Mouse (Mus musculus) forebrain, embryonic 15.5 days (tissue): ENCODE results near the gene Fam83b. TPM values are rescaled to one million over a fixed set of nuclear protein-coding genes. Genes with fewer than 3 reads are reported as not detected.

Experiments
- ATAC-seq: fragments of 200-750 bp; cut with Nextera tagmentation; replicated peaks from 2 replicates; pipeline ENCODE4 v1.8.0; 2017; ENCODE audit warnings: mild to moderate bottlenecking, moderate TSS enrichment, moderate library complexity
- H3K27ac ChIP-seq: fragments of 300-500 bp; sonication (generic); replicated peaks from 2 replicates; pipeline ENCODE4 v1.5.1; 2015; ENCODE audit warnings: mild to moderate bottlenecking, inconsistent platforms
- H3K27me3 ChIP-seq: fragments of 300-500 bp; sonication (generic); 2 replicates; pipeline ENCODE4 v1.6.1; 2015; ENCODE audit warnings: inconsistent platforms
- H3K36me3 ChIP-seq: fragments of 300-500 bp; sonication (generic); 2 replicates; pipeline ENCODE4 v1.6.1; 2015; ENCODE audit warnings: mild to moderate bottlenecking, inconsistent platforms
- H3K4me1 ChIP-seq: fragments of 300-500 bp; sonication (generic); 2 replicates; pipeline ENCODE4 v1.6.1; 2015; ENCODE audit warnings: inconsistent platforms
- H3K4me2 ChIP-seq: fragments of 300-500 bp; sonication (generic); replicated peaks from 2 replicates; pipeline ENCODE4 v1.6.1; 2015; ENCODE audit warnings: mild to moderate bottlenecking, inconsistent platforms
- H3K4me3 ChIP-seq: fragments of 300-500 bp; sonication (generic); 2 replicates; pipeline ENCODE4 v1.5.1; 2015; ENCODE audit warnings: mild to moderate bottlenecking, inconsistent platforms
- H3K9ac ChIP-seq: fragments of 300-500 bp; sonication (generic); replicated peaks from 2 replicates; pipeline ENCODE4 v1.6.1; 2015; ENCODE audit warnings: mild to moderate bottlenecking, inconsistent platforms
- H3K9me3 ChIP-seq: fragments of 300-500 bp; sonication (generic); 2 replicates; pipeline ENCODE4 v1.6.1; 2016; ENCODE audit warnings: inconsistent platforms
- WGBS: fragments of 180-500 bp; shearing (Covaris S2); methylation state at CpG from one replicate; pipeline ENCODE4 v1.1.7; 2015; ENCODE audit warnings: mixed read lengths; 5-methylcytosine and 5-hydroxymethylcytosine counted together
- polyA plus RNA-seq: library from polyadenylated mRNA; unstranded; fragments of >200 nt; fragmentation: Nextera tagmentation; extraction: Ambion mirVana; gene quantifications from 2 replicates; pipeline ENCODE4 v1.2.1, GENCODE M21; 2015

Fam83b gene
- polyA plus RNA-seq, result not detected in 2 replicates

GRCm38 (mm10) chr9:76566515-76567280 is at the start of gene Fam83b:
TSS of gene Fam83b (minus strand) at chr9:76567116.
- Histone ChIP-seq H3K4me3 (peak within 1 kb of the TSS; percentile 49), H3K27ac (no peak within 1 kb of the TSS), H3K4me1 (peaks cover 9% of the 10 kb centered on the region), H3K4me2 (peak within 1 kb of the TSS; percentile 97), H3K9me3 (no peaks in the 10 kb centered on the region), H3K36me3 (no peaks in the 10 kb centered on the region), H3K27me3 (no peaks in the 10 kb centered on the region; the same call in 1 of the 2 replicates), H3K9ac (peak within 1 kb of the TSS; percentile 45)
- WGBS, result 5% methylated on average over 40 of the region's 40 CpGs
- ATAC-seq, result peak; percentile 77

GRCm38 (mm10) chr9:76614165-76614564 is 47.2 kb upstream of the Fam83b start:
- Histone ChIP-seq H3K27me3 (no peaks in the 10 kb centered on the region), H3K4me3 (no peak overlapping the region), H3K9me3 (no peaks in the 10 kb centered on the region), H3K4me1 (no peaks in the 10 kb centered on the region), H3K4me2 (no peak overlapping the region), H3K9ac (no peak overlapping the region), H3K36me3 (no peaks in the 10 kb centered on the region), H3K27ac (no peak overlapping the region)
- ATAC-seq, result no peak
- 76% methylated on average over 4 of the region's 4 CpGs for WGBS

- ATAC-seq, result no peak
- Histone ChIP-seq H3K36me3 (no peaks in the 10 kb centered on the region), H3K4me1 (no peaks in the 10 kb centered on the region), H3K9me3 (no peaks in the 10 kb centered on the region), H3K4me2 (no peak overlapping the region), H3K4me3 (no peak overlapping the region), H3K9ac (no peak overlapping the region), H3K27ac (no peak overlapping the region), H3K27me3 (no peaks in the 10 kb centered on the region)
- WGBS, result 66% methylated on average over 5 of the region's 5 CpGs
Measured at GRCm38 (mm10) chr9:76603744-76604143, 36.8 kb upstream of the Fam83b start.

- Histone ChIP-seq H3K36me3 (no peaks in the 10 kb centered on the region), H3K9me3 (no peaks in the 10 kb centered on the region), H3K27me3 (no peaks in the 10 kb centered on the region), H3K4me2 (no peak overlapping the region), H3K4me1 (no peaks in the 10 kb centered on the region), H3K4me3 (no peak overlapping the region), H3K27ac (no peak overlapping the region), H3K9ac (no peak overlapping the region)
- no peak for ATAC-seq
- WGBS, result 92% methylated on average over 2 of the region's 2 CpGs
Measured at GRCm38 (mm10) chr9:76602874-76603273, 36.0 kb upstream of the Fam83b start.

GRCm38 (mm10) chr9:76597395-76597794 is 30.5 kb upstream of the Fam83b start:
- ATAC-seq, result no peak
- whole genome bisulfite sequencing, result 70% methylated on average over 4 of the region's 4 CpGs

GRCm38 (mm10) chr9:76593841-76594240 is 26.9 kb upstream of the Fam83b start:
- ATAC-seq, result no peak
- Histone ChIP-seq H3K27ac (no peak overlapping the region), H3K27me3 (no peaks in the 10 kb centered on the region), H3K4me2 (no peak overlapping the region), H3K9me3 (no peaks in the 10 kb centered on the region), H3K36me3 (no peaks in the 10 kb centered on the region), H3K4me1 (no peaks in the 10 kb centered on the region), H3K9ac (no peak overlapping the region), H3K4me3 (no peak overlapping the region)
- whole genome bisulfite sequencing, result 66% methylated on average over 2 of the region's 2 CpGs

More at GRCm38 (mm10) chr9:76597395-76597794, 30.5 kb upstream of the Fam83b start:
- no peak overlapping the region for H3K27ac ChIP-seq
- no peaks in the 10 kb centered on the region for H3K36me3 ChIP-seq
- no peaks in the 10 kb centered on the region for H3K27me3 ChIP-seq
- no peak overlapping the region for H3K4me2 ChIP-seq
- no peaks in the 10 kb centered on the region for H3K4me1 ChIP-seq
- no peaks in the 10 kb centered on the region for H3K9me3 ChIP-seq
- no peak overlapping the region for H3K4me3 ChIP-seq
- no peak overlapping the region for H3K9ac ChIP-seq

GRCm38 (mm10) chr9:76583943-76584342 is 17.0 kb upstream of the Fam83b start:
- Histone ChIP-seq H3K27ac (no peak overlapping the region), H3K36me3 (no peaks in the 10 kb centered on the region), H3K4me1 (no peaks in the 10 kb centered on the region), H3K27me3 (no peaks in the 10 kb centered on the region), H3K4me2 (no peak overlapping the region), H3K4me3 (no peak overlapping the region), H3K9ac (no peak overlapping the region), H3K9me3 (no peaks in the 10 kb centered on the region)
- ATAC-seq, result no peak
- 93% methylated on average over 6 of the region's 6 CpGs for WGBS

GRCm38 (mm10) chr9:76581966-76582365 is 15.1 kb upstream of the Fam83b start:
- no peak for ATAC-seq
- no peaks in the 10 kb centered on the region for H3K36me3 ChIP-seq
- no peak overlapping the region for H3K4me2 ChIP-seq
- WGBS, result 89% methylated on average over 5 of the region's 5 CpGs
- H3K9me3 ChIP-seq, result no peaks in the 10 kb centered on the region
- no peaks in the 10 kb centered on the region for H3K4me1 ChIP-seq
- H3K4me3 ChIP-seq, result no peak overlapping the region
- no peak overlapping the region for H3K27ac ChIP-seq
- no peaks in the 10 kb centered on the region for H3K27me3 ChIP-seq
- H3K9ac ChIP-seq, result no peak overlapping the region

- peak overlapping the region; percentile 97 for H3K4me2 ChIP-seq
- H3K4me1 ChIP-seq, result peaks cover 9% of the 10 kb centered on the region
- peak overlapping the region; percentile 49 for H3K4me3 ChIP-seq
- H3K27me3 ChIP-seq, result no peaks in the 10 kb centered on the region; the same call in 1 of the 2 replicates
- H3K27ac ChIP-seq, result no peak overlapping the region
- H3K36me3 ChIP-seq, result no peaks in the 10 kb centered on the region
- no peaks in the 10 kb centered on the region for H3K9me3 ChIP-seq
- WGBS, result 4% methylated on average over 13 of the region's 13 CpGs
- peak overlapping the region; percentile 45 for H3K9ac ChIP-seq
- ATAC-seq, result peak; percentile 59
Measured at GRCm38 (mm10) chr9:76567281-76567655, 352 bp upstream of the Fam83b start.

GRCm38 (mm10) chr9:76565656-76566055 is 1.3 kb downstream of the Fam83b start:
- no peaks in the 10 kb centered on the region for H3K36me3 ChIP-seq
- H3K27ac ChIP-seq, result no peak overlapping the region
- H3K9ac ChIP-seq, result no peak overlapping the region
- H3K4me2 ChIP-seq, result no peak overlapping the region
- H3K4me1 ChIP-seq, result peaks cover 9% of the 10 kb centered on the region
- ATAC-seq, result no peak
- WGBS, result 88% methylated on average over 2 of the region's 2 CpGs
- H3K27me3 ChIP-seq, result no peaks in the 10 kb centered on the region; the same call in 1 of the 2 replicates
- H3K9me3 ChIP-seq, result no peaks in the 10 kb centered on the region
- no peak overlapping the region for H3K4me3 ChIP-seq

- no peak overlapping the region for H3K27ac ChIP-seq
- no peak; the same call in 1 of the 2 replicates for ATAC-seq
- 76% methylated on average over 1 of the region's 1 CpGs for WGBS
Measured at GRCm38 (mm10) chr9:76564071-76564470, 2.8 kb downstream of the Fam83b start.

GRCm38 (mm10) chr9:76562794-76563193 is 4.1 kb downstream of the Fam83b start:
- no peaks in the 10 kb centered on the region for H3K9me3 ChIP-seq
- peaks cover 9% of the 10 kb centered on the region for H3K4me1 ChIP-seq
- no peaks in the 10 kb centered on the region; the same call in 1 of the 2 replicates for H3K27me3 ChIP-seq
- WGBS, result 31% methylated on average over 6 of the region's 6 CpGs
- H3K36me3 ChIP-seq, result no peaks in the 10 kb centered on the region
- H3K9ac ChIP-seq, result no peak overlapping the region
- no peak overlapping the region for H3K27ac ChIP-seq
- H3K4me3 ChIP-seq, result no peak overlapping the region
- no peak for ATAC-seq
- H3K4me2 ChIP-seq, result no peak overlapping the region

More at GRCm38 (mm10) chr9:76564071-76564470, 2.8 kb downstream of the Fam83b start:
- H3K4me3 ChIP-seq, result no peak overlapping the region
- H3K4me2 ChIP-seq, result no peak overlapping the region
- H3K9me3 ChIP-seq, result no peaks in the 10 kb centered on the region
- H3K27me3 ChIP-seq, result no peaks in the 10 kb centered on the region; the same call in 1 of the 2 replicates
- no peak overlapping the region for H3K9ac ChIP-seq
- peaks cover 9% of the 10 kb centered on the region for H3K4me1 ChIP-seq
- no peaks in the 10 kb centered on the region for H3K36me3 ChIP-seq
